Mouse (Mus musculus) urinary bladder, postnatal 4 days (tissue): ENCODE measurements at regions not wholly inside any gene's neighbourhood (a gene's known extent, or its start where the extent isn't known, plus 50 kb on each side); places are given as distances from the start of the nearest gene placed in this dataset.

ENCODE experiments used
- DNase-seq, 2 experiments: peaks; one replicate each; pipeline ENCODE4 v3.0.0; 2021 to 2022; ENCODE audit warnings: low spot score in 2 of 2

DNA sequence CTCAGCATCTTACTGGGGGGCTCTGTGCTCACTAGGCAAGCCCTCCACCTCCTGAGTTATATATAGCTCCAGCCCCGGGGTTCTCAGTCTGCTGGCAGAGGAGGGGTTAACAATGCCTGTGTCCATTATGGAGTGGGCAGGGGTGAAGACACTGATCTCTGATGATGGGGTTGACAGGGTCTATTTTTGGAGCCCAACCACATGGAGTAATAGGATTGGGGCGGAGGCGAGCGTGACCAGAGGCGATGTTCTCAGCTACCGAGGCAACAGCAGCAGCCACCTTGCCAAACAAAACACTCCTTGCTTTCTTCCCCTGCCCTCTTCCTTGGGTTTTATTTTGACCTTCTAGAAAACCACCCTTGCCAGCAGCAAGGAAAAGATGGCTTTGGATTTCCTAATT lies 141.1 kb upstream of the Gli2 start:
- no peak for DNase-seq

DNA sequence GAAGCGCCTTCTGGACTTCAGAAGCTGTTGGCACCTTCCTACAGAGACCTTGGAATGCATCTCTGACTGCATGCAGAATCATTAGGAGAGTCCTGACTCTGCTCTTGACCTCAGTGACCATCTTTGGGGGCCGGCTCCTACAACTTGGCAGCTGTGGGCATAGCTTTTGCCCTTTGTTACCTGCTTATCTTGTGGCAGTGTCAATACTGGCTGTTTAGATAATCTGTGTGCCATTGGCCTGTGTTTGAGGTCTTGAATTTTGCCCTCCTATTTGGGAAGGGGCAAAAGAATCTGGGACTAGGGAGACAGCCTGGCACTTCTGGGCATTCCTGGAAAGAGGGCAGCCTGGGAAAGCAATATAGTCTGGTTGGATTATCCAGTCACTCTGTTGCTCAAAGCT lies 137.8 kb upstream of the Gli2 start:
- DNase-seq = no peak

GRCm38 (mm10) chr1:119189461-119190066 lies 136.1 kb upstream of the Gli2 start:
- no peak for DNase-seq

DNA sequence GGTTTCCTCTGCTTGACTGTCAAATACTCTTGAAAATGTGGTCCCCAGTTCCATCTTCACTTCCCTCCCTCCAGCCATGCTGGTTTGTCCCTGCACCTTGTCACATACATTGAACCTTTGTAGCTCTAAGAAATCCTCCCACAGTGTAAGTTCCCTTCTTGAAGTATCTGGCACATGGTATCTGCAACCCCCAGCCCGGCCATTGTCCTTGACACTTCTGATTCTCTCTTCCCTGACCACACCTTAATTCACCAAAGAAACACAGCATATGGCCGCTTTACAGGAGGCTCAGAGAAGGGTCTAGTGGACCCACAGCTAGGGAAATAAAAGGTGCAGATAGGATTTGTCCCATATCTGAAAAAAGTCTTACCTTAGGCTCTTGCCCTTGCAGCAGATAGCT lies 133.9 kb upstream of the Gli2 start:
- no peak for DNase-seq

GRCm38 (mm10) chr1:119186856-119187255 lies 133.4 kb upstream of the Gli2 start:
- DNase-seq = no peak

DNA sequence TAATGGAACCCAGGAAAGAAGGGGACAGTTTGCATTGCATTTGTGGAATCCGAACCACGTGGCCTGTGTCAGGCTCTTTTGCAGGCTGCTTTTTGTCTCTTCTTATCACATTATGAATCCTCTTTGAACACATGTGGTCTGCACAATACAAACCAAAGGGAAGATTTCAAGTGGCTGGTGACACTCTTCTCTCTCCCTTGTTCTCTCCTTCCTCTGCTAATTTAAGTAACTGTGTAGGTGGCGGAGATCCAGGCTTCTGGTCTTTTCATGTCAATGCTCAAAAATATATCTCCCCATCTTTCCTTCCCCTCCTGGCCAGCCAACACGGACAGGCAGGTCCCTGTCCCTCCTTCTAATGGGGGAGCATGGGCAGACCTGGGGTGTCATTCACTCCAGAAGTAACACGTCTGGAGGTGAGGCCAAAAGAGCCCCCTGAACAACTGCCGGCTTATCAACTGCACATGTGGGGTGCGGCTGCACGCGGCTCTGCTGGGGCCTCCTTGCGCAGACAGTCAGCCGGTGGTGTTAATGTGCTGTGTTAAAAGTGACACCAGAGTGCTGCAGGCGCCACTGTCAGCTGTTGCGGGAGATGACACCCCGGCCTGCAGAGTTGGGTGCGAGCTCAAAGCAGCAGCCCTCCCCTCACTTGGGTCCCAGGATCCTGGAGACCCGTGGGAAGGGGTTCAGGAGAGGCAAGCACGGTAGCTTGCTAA lies 130.3 kb upstream of the Gli2 start:
- DNase-seq = no peak

- DNase-seq = no peak
Observed at GRCm38 (mm10) chr1:119173030-119173756, 119.8 kb upstream of the Gli2 start.

DNA sequence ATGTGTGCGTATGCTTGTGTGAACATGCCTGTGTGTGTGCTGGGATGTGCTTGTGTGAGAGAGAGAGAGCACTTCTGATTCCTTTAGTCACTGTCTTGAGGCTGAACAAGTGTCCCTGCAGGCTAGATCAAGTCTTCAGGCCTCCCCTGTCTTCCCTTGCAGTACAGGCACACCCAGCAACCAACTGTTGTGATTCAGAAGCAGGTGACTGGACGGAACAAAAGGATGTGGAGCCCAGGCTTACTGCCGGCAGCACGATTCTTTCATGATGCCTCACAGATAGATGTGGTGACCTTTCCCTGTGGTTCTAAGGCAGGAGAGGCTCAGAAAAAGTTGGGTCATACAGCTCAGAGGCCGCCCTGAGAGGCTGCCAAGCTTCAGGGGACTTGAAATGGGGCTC lies 114.0 kb upstream of the Gli2 start:
- DNase-seq = no peak

- DNase-seq = no peak
Observed at GRCm38 (mm10) chr1:119166286-119166685, 112.9 kb upstream of the Gli2 start.

DNA sequence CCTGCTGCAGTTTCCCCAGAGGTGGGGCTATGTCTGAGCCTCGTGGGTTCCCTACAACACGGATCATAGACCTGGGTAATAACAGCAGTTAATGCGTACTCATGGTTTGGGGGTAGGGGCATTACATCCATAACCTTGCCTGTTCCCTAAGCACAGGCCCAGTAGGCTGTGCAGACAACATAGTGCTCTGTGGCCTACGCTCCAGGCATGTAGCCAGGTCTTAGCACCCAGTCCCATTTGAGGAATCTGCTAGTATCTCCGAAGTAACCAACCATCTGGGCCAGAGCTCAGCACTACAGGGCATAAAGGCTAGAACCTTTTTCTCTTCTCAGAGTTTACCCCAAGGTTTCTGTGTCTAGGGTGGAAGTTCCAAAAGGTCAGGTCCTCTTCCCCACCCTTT lies 111.4 kb upstream of the Gli2 start:
- no peak for DNase-seq

GRCm38 (mm10) chr1:119163846-119164245 lies 110.4 kb upstream of the Gli2 start:
- no peak for DNase-seq

GRCm38 (mm10) chr1:119163114-119163740 lies 109.8 kb upstream of the Gli2 start:
- DNase-seq = no peak

DNA sequence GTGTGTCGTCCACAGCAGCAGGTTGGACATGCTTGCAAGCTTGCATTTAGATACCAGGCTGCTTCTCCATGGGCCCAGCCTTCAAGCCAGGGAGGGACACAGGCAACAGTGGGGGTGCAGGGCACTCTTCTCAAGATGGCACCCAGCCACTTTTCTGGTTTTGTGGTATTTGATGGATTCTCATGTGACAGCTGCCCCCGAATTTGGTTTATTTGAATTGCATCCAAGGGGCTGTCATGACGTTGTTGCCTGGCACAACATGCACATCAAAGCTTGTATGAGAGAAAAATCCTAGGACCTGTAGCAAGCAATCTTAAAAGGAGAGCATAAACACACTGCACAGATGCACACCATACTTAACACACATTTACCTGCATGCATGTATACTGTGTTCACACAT lies 108.3 kb upstream of the Gli2 start:
- DNase-seq = no peak

DNA sequence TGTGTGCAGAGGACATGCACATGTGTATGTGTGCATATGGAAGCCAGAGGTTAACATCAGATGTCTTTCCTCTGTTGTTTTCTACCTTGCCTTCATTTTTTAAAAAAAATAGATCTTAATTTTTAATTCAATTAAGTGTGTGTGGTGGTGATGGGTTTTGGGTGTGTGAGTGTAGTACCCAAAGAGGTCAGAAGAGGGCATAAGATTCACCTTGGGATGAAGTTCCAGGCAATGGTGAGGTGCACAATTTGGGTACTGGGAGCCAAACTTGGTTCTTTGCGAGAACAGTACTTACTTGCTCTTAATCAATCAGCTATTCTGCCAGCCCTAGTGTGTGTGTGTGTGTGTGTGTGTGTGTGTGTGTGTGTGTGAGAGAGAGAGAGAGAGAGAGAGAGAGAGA lies 106.9 kb upstream of the Gli2 start:
- DNase-seq = no peak

DNA sequence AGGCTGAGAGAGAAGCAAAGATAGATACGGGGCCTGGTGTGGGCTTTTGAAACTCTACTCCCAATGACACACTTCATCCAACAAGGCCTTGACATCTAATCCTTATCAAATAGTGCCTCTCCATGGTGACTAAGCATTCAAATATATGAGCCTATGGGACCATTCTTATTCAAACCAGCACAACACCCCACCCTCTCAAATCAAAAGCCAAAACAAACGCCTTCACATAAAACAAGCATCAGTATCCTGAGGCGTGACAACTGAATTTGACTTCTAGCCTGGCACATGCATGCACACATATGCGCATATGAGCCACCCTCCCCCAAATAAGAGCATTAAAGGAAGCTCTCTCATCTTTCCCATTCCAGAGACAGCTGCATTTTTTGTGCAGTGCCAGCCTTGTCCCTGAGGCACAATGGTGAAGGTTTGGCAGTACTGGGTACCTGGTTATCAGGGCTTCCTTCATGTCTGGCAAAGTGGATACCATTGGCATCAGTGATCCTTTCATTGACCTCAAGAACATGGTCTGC lies 103.8 kb upstream of the Gli2 start:
- DNase-seq = no peak

DNA sequence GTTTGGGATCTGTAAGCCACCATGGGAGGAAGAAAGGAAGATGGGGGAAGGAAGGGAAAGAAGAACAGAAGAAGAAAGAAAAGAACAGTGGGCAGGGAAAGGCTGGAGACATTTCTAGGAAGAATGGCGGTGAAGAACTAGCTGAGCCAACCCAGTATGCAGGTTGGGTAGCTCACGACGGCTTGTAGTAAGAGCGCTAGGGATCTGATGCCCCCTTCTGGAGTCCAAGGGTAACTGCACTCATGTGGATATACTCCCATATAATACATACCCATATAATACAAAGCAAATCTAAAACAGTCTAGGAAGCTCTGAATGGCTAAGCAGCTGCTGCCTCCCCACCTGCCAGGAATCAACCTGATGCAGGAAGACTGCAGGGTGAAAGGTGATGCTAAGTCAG lies 100.2 kb upstream of the Gli2 start:
- no peak for DNase-seq

- DNase-seq = no peak
Observed at GRCm38 (mm10) chr1:119152776-119153175, 99.4 kb upstream of the Gli2 start.

DNA sequence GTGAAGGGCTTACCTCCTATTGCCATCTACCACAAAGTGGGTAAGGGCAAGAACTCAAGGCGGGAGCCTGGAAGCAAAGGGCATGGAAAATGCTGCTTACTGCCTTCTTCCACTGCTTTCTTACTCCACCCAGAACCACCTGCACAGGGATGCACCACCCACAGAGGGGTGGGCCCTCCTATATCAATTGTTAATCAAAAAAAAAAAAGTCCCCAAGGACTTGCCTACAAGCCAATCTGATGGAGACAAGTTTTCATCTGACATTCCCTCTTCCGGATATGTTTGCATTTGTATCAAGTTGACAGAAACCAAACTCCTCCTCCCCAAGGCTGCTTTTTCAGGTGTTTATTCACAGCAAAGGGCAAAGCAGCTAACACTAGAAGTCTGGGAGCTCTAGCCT lies 94.1 kb upstream of the Gli2 start:
- DNase-seq = no peak

- DNase-seq = no peak
Observed at GRCm38 (mm10) chr1:119143808-119144207, 90.4 kb upstream of the Gli2 start.

GRCm38 (mm10) chr1:119129039-119129438 lies 75.6 kb upstream of the Gli2 start:
- no peak for DNase-seq

DNA sequence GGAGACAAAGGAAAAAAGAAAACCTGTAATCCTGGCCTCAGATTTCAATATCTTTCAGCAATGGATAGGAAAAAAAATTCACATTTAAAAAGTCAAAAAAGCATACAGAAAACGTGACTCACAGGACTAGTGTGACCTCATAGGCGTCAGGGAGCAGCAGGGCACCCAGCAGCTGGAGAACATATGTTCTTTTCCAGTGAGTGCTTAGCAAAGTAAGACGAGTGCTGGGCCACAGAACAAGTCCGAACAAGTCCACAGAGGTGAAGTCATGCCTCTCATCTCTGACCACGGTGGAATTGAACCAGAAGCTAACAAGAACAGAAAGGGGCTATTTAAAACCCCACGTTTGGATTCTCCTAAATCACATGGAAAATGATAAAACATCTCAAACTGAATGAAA lies 72.1 kb upstream of the Gli2 start:
- DNase-seq = no peak

DNA sequence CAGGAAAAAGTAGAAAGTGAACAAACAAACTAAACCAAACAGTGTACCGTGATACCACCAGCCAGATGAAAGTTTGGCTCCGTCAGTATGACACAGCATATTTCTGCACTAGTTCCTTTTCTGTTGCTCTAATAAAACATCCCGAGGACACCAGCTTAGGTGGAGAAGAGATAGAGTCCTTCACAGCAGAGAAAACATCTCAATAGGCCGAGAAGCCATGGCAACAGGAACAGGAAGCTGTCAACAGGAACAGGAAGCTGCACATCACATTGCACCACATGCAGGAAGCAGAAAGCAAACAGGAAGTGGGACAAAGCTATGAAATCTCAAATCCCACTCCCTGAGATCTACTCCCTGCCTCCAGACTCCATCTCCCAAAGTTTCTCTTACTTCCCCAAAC lies 71.4 kb upstream of the Gli2 start:
- no peak for DNase-seq
